Mouse (Mus musculus) T-helper 1 cell (primary cell): ENCODE measurements around the gene Anapc15.
"Not testable (repeated sequence)": the region's sequence is repeated elsewhere in the genome, so short reads cannot be mapped to it uniquely, and the experiment has no call there.

Source experiments
- in situ Hi-C: fragments of 300-600 bp; cut with MboI, MseI; formaldehyde crosslinking; loops from one replicate; pipeline ENCODE4 v1.15.1; 2025; ENCODE audit warnings: high pct_unique_total_duplicates

Anapc15 gene

DNA sequence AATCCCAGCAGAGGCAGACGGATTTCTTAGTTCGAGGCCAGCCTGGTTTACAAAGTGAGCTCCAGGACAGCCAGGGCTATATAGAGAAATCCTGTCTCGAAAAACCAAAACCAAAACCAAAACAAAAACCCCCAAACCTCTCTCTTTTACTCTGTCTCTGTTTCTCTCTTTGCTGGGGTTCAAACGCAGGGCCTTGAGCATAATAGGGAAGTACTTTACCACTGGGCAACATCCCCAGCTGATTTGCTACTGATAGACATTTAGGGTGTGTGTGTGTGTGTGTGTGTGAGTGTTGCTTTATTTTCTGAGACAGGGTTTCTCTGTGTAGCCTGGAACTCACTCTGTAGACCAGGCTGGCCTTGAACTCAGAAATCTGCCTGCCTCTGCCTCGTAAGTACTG is 85.5 kb downstream of the Anapc15 start:
- in situ Hi-C loops: not testable (repeated sequence)
